Mouse (Mus musculus) midbrain, embryonic 11.5 days (tissue): Measurements from ENCODE around the gene Slc5a10. TPM values are rescaled to one million over a fixed set of nuclear protein-coding genes. Genes with fewer than 3 reads are reported as not detected.

Experiments used
- ATAC-seq: fragments of 200-750 bp; cut with Nextera tagmentation; 2 replicates; pipeline ENCODE4 v1.8.0; 2017; ENCODE audit warnings: moderate TSS enrichment, moderate library complexity; ENCODE audit not compliant: low FRiP score
- DNase-seq: peaks from one replicate; pipeline ENCODE4 v3.0.0; 2015; ENCODE audit warnings: low spot score; ENCODE audit errors: missing footprints
- H3K27ac ChIP-seq: fragments of 300-500 bp; sonication (generic); 2 replicates; pipeline ENCODE4 v1.5.1; 2014; ENCODE audit warnings: low read depth, low read length
- H3K27me3 ChIP-seq: fragments of 300-500 bp; sonication (generic); 2 replicates; pipeline ENCODE4 v1.6.1; 2014; ENCODE audit warnings: mild to moderate bottlenecking, low read length, moderate library complexity, mixed read lengths; ENCODE audit not compliant: control insufficient read depth, insufficient read depth
- H3K36me3 ChIP-seq: fragments of 300-500 bp; sonication (generic); 2 replicates; pipeline ENCODE4 v1.6.1; 2014; ENCODE audit warnings: mild to moderate bottlenecking, low read length, moderate library complexity, mixed read lengths; ENCODE audit not compliant: control insufficient read depth, insufficient read depth
- H3K4me1 ChIP-seq: fragments of 300-500 bp; sonication (generic); 2 replicates; pipeline ENCODE4 v1.6.1; 2014; ENCODE audit warnings: low read length; ENCODE audit not compliant: control insufficient read depth, insufficient read depth
- H3K4me2 ChIP-seq: fragments of 300-500 bp; sonication (generic); 2 replicates; pipeline ENCODE4 v1.6.1; 2014; ENCODE audit warnings: mild to moderate bottlenecking, moderate library complexity
- H3K4me3 ChIP-seq: fragments of 300-500 bp; sonication (generic); 2 replicates; pipeline ENCODE4 v1.5.1; 2014; ENCODE audit warnings: low read depth, low read length
- H3K9ac ChIP-seq: fragments of 300-500 bp; sonication (generic); 2 replicates; pipeline ENCODE4 v1.6.1; 2014; ENCODE audit warnings: low read length
- H3K9me3 ChIP-seq: fragments of 300-500 bp; sonication (generic); 2 replicates; pipeline ENCODE4 v1.6.1; 2016; ENCODE audit warnings: low read length; ENCODE audit not compliant: control insufficient read depth
- WGBS: fragments of 180-500 bp; shearing (Covaris S2); extraction: QIAGEN DNeasy Blood & Tissue Kit; methylation state at CpG from one replicate; pipeline ENCODE4 v1.1.7; 2014; 5-methylcytosine and 5-hydroxymethylcytosine counted together
- polyA plus RNA-seq: library from polyadenylated mRNA; unstranded; fragments of >200 nt; fragmentation: Nextera tagmentation; extraction: Ambion mirVana; gene quantifications from 2 replicates; pipeline ENCODE4 v1.2.1, GENCODE M21; 2014

The Slc5a10 gene
- polyA plus RNA-seq, 1 experiment from 2014 or later, result not detected

DNA sequence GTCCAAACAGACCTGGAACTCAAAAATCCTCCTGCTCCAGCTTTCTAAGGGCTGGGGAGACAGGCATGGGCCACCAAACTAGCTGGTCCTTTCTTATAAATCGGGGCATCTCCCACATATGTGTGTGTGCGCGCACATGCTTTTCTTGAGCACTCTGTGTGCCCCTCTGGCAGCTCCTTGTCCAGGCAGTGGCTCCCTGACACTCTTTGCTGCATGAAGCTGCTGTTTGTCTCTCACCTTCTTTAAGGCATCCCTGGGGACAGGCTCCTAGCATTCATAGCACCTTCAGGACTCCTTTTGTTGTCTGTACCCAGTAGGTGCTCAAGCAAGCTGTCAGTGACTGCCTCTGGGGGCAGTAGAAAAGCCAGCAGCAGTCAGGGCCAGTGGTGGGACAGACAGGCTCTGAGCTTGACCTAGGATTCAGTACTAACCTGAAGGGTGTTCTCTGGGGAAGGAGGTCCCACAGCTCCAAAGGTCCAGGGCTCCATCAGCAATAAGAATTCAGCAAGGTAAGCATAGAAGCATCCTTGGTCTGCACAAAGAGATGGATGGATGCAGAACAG, 62.2 kb downstream of the Slc5a10 start:
- H3K4me1 ChIP-seq, result no peaks in the 10 kb centered on the region
- no peaks in the 10 kb centered on the region for H3K9me3 ChIP-seq
- no peak overlapping the region for H3K9ac ChIP-seq
- DNase-seq (no peak), ATAC-seq (no peak)
- H3K27me3 ChIP-seq, result no peaks in the 10 kb centered on the region
- no peak overlapping the region for H3K4me3 ChIP-seq
- no peak overlapping the region for H3K27ac ChIP-seq
- H3K4me2 ChIP-seq, result no peak overlapping the region
- 95% methylated on average over 3 of the region's 3 CpGs for WGBS
- H3K36me3 ChIP-seq, result no peaks in the 10 kb centered on the region

DNA sequence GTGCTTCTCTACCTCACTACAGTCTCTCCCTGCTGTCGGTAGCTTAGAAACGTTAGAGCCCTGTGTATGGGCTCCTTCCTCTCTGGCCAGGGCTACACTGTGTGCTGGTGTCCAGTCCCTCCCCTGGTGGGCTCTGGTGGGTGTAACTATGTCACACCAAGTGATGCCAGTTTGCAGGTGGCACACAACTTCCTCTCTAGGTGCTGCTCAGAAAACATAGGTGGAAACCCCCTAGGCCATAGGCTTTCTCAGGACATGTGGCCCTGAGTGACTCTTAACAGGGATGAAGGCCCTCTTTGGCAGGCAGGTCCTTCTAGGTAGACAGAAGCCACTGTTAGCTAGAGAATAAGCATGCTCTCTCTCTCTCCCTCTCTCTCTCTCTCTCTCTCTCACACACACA, 63.2 kb downstream of the Slc5a10 start:
- no peak overlapping the region for H3K4me2 ChIP-seq
- H3K36me3 ChIP-seq, result no peaks in the 10 kb centered on the region
- no peaks in the 10 kb centered on the region for H3K4me1 ChIP-seq
- 67% methylated on average over 2 of the region's 2 CpGs for WGBS
- H3K9ac ChIP-seq, result no peak overlapping the region
- no peaks in the 10 kb centered on the region for H3K9me3 ChIP-seq
- no peak overlapping the region for H3K27ac ChIP-seq
- no peaks in the 10 kb centered on the region for H3K27me3 ChIP-seq
- DNase-seq (no peak), ATAC-seq (no peak)
- no peak overlapping the region for H3K4me3 ChIP-seq

DNA sequence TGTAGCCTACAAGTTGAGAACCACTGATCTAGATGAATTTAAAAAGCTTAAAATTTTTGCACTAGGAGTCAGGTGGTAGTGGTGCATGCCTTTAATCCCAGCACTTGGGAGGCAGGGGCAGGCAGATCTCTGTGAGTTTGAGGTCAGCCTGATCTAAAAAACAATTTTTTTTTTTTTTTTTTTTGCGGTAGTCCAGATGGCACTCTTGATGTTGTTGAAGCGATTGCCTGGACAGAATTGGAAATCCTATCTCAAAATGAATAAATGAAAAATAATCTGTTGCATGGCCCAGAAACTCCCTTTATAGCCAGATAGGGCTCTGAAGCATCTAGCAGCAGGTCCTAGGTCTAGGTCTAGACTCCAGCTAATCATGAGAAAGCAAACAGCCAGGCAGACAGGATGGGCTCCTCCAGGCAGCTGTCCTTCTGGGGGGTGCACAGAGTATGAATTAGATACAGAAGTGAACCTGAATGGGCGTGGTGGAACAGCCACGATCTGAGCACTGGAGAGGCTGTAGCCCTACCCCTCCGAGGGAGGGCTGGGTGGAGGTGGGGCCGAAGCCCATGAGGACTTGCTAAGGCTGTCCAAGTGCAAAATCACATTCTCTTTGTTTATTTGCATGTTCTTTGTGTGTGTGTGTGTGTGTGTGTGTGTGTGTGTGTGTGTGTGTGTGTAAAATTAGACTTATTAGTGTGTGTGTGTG, 64.3 kb downstream of the Slc5a10 start:
- no peak overlapping the region for H3K4me3 ChIP-seq
- ATAC-seq (no peak), DNase-seq (no peak)
- no peaks in the 10 kb centered on the region for H3K36me3 ChIP-seq
- no peaks in the 10 kb centered on the region for H3K9me3 ChIP-seq
- H3K27me3 ChIP-seq, result no peaks in the 10 kb centered on the region
- no peak overlapping the region for H3K9ac ChIP-seq
- no peak overlapping the region for H3K27ac ChIP-seq
- 80% methylated on average over 6 of the region's 6 CpGs for WGBS
- no peak overlapping the region for H3K4me2 ChIP-seq
- no peaks in the 10 kb centered on the region for H3K4me1 ChIP-seq

DNA sequence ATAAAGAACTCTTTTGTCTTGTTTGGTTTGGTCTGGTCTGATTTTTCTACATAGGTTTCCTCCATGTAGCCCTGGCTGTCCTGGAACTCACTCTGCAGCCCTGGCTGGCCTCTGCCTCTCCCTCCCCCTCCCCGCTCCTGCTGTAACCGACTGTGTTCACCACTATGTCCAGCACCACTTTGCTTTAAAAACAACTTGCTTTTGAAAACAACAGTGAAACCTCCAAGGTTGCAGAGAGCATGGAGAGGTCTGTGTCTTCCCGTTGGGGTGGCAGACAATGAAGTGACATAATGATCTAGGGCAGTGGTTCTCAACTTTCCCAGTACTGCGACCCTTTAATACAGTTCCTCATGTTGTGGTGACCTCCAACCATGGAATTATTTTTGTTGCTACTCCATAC, 65.0 kb downstream of the Slc5a10 start:
- ATAC-seq, result no peak
- H3K9ac ChIP-seq, result no peak overlapping the region
- no peak overlapping the region for H3K4me3 ChIP-seq
- H3K36me3 ChIP-seq, result no peaks in the 10 kb centered on the region
- 73% methylated on average over 4 of the region's 4 CpGs for WGBS
- H3K4me2 ChIP-seq, result no peak overlapping the region
- DNase-seq, result no peak
- no peaks in the 10 kb centered on the region for H3K9me3 ChIP-seq
- no peaks in the 10 kb centered on the region for H3K4me1 ChIP-seq
- no peak overlapping the region for H3K27ac ChIP-seq
- H3K27me3 ChIP-seq, result no peaks in the 10 kb centered on the region

DNA sequence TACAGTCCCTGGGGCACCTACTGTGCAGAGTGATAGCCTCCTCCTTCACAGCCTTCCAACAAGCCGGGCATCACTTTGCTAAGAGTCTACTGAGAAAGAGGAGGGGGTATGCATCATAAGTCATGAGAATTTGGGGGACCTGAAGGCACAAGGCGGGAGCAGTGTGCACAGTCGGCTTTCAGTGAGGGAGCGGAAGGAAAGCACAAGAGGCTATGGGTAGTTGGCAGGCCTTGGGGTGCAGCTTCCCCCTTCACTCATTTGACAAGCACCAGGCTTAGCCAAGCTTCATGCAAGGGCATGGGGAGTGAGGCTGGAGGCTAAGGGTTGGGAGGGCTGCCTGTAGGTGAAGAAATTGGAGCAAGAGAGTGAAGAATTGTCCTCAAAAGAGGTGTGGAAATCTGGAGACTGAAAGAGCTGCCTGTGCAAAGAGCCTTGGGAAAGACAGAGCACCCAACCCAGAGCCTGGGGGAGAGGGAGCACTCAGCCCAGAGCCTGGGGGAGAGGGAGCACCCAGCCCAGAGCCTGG, 65.8 kb downstream of the Slc5a10 start:
- no peak overlapping the region for H3K4me3 ChIP-seq
- no peaks in the 10 kb centered on the region for H3K27me3 ChIP-seq
- no peak overlapping the region for H3K27ac ChIP-seq
- H3K36me3 ChIP-seq, result no peaks in the 10 kb centered on the region
- ATAC-seq (no peak), DNase-seq (no peak)
- H3K4me1 ChIP-seq, result no peaks in the 10 kb centered on the region
- 89% methylated on average over 4 of the region's 4 CpGs for WGBS
- H3K9ac ChIP-seq, result no peak overlapping the region
- H3K4me2 ChIP-seq, result no peak overlapping the region
- H3K9me3 ChIP-seq, result no peaks in the 10 kb centered on the region

DNA sequence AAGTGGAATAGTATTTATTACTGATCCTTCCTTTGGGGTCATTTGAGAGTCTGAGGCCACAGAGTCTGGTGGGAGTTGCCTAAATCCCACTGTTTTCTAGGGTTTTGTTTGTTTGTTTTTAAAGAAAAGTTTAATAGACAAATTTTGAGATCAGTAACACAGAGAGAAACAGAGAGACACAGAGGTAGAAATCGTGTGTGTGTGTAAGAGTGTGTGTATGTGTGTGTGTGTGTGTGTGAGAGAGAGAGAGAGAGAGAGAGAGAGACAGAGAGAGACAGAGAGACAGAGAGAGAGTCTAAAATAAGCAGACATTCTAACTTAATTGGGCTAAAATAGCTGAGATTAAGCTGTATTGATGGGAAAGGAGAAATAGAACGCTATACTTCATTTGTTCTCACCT, 67.1 kb downstream of the Slc5a10 start:
- H3K4me3 ChIP-seq, result no peak overlapping the region
- no peak overlapping the region for H3K9ac ChIP-seq
- H3K4me1 ChIP-seq, result no peaks in the 10 kb centered on the region
- H3K4me2 ChIP-seq, result no peak overlapping the region
- DNase-seq, result no peak
- ATAC-seq, result no peak
- 61% methylated on average over 2 of the region's 2 CpGs for WGBS
- no peaks in the 10 kb centered on the region for H3K27me3 ChIP-seq
- H3K9me3 ChIP-seq, result no peaks in the 10 kb centered on the region
- H3K27ac ChIP-seq, result no peak overlapping the region
- H3K36me3 ChIP-seq, result no peaks in the 10 kb centered on the region

DNA sequence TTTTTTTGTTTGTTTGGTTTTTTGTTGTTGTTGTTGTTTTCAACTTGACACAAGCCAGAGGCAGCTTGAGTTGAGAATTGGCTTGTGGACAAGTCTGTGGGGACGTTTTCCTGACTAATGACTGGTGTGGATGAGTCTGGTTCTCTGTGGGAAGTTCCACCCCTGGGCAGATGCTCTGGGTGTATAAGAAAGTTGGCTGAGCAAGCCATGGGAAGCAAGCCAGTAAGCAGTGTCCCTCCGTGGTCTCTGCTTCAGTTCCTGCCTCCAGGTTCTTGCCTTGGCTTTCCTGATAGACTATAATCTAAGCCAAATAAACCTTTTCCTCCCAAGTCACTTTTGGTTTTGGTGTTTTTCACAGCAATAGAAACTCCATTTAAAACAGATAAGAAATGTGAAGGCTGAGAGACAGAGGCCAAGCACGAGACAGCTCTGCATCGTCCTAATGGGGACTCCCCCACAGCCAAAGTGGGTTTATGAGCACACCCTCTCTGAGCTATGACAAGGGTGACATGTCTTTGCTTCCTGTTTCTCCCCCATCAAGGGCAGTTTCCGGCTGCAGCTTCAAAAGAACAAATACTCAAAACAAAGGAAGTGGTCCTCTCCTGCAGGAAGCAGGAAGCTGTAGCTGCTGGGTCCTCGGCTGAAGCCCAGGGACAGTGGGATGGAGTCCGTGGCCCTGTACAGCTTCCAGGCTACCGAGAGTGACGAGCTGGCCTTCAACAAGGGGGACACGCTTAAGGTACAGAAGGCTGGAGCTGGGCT, 67.8 kb downstream of the Slc5a10 start, which contains the start of gene Grap:
Grap (plus strand) TSS at position 580 of the 762 bp plus-strand sequence.
- no peaks in the 10 kb centered on the region for H3K9me3 ChIP-seq
- no peaks in the 10 kb centered on the region for H3K4me1 ChIP-seq
- H3K4me2 ChIP-seq, result no peak within 1 kb of the TSS
- no peak within 1 kb of the TSS for H3K27ac ChIP-seq
- no peaks in the 10 kb centered on the region for H3K27me3 ChIP-seq
- DNase-seq (no peak), ATAC-seq (no peak)
- H3K4me3 ChIP-seq, result no peak within 1 kb of the TSS
- H3K36me3 ChIP-seq, result no peaks in the 10 kb centered on the region
- 84% methylated on average over 10 of the region's 10 CpGs for WGBS
- H3K9ac ChIP-seq, result no peak within 1 kb of the TSS

DNA sequence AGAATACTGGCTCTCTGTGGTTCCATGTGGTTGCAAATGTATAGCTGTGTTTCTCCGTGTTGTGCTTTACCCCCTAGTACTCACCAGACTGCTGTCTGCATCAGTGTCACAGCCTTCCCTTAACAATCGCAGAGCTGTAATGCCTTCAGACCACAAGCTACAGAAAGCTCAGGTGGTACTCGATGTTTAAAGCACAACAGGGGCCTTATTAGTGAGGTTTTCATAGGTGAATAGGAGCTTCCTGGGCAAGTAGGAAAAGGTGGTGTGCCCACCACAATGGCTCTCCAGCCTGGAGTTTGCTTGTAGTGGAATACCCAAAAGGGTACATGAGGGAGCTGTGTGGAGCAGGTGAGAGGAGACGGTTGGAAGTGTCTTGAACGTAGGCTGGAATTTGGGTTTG, 68.4 kb downstream of the Slc5a10 start:
- Histone ChIP-seq H3K9ac (no peak overlapping the region), H3K9me3 (no peaks in the 10 kb centered on the region), H3K27me3 (no peaks in the 10 kb centered on the region), H3K36me3 (no peaks in the 10 kb centered on the region), H3K4me1 (no peaks in the 10 kb centered on the region), H3K4me3 (no peak overlapping the region), H3K27ac (no peak overlapping the region), H3K4me2 (no peak overlapping the region)
- DNase-seq (no peak), ATAC-seq (no peak)
- WGBS, result 94% methylated on average over 5 of the region's 5 CpGs
